Mouse (Mus musculus) hindbrain, embryonic 14.5 days (tissue): ENCODE results near the gene Zfp579. TPM values are rescaled to one million over a fixed set of nuclear protein-coding genes. Genes with fewer than 3 reads are reported as not detected.

Experiments
- polyA plus RNA-seq: library from polyadenylated mRNA; unstranded; fragments of >200 nt; fragmentation: Nextera tagmentation; extraction: Ambion mirVana; gene quantifications from 2 replicates; pipeline ENCODE4 v1.2.1, GENCODE M21; 2014

The Zfp579 gene
- polyA plus RNA-seq, 1 experiment from 2014 or later = 55.4 TPM

Other genes with a start within 250 kb of the Zfp579 start
- 18.6 and 19.7 TPM in 2 replicates for gene Cox6b2, start 243.1 kb downstream of the Zfp579 start, polyA plus RNA-seq
- not detected in 2 replicates for gene Fam71e2, start 224.9 kb downstream of the Zfp579 start, polyA plus RNA-seq
- gene Il11, start 213.3 kb downstream of the Zfp579 start, polyA plus RNA-seq = 0.35 and 0.41 TPM in 2 replicates
- gene Tmem190, start 213.2 kb downstream of the Zfp579 start, polyA plus RNA-seq = not detected in 2 replicates
- gene Tmem238, start 206.5 kb downstream of the Zfp579 start, polyA plus RNA-seq = 3.2 and 4.1 TPM in 2 replicates
- 175 and 192 TPM in 2 replicates for gene Rpl28, start 203.3 kb downstream of the Zfp579 start, polyA plus RNA-seq
- 285 and 293 TPM in 2 replicates for gene Ube2s, start 183.6 kb downstream of the Zfp579 start, polyA plus RNA-seq
- 13.1 and 15.6 TPM in 2 replicates for gene Shisa7, start 151.5 kb downstream of the Zfp579 start, polyA plus RNA-seq
- gene Isoc2b, start 125.9 kb downstream of the Zfp579 start, polyA plus RNA-seq = 2.8 and 3.7 TPM in 2 replicates
- gene Isoc2a, start 119.0 kb downstream of the Zfp579 start, polyA plus RNA-seq = 0.47 and 0.82 TPM in 2 replicates
- 0.25 and 0.43 TPM in 2 replicates for gene Gm36210, start 89.6 kb downstream of the Zfp579 start, polyA plus RNA-seq
- gene Zfp628, start 80.9 kb downstream of the Zfp579 start, polyA plus RNA-seq = 3.6 and 4.2 TPM in 2 replicates
- gene Nat14, start 74.1 kb downstream of the Zfp579 start, polyA plus RNA-seq = 23.3 and 23.6 TPM in 2 replicates
- 0.74 and 0.82 TPM in 2 replicates for gene Ssc5d, start 70.4 kb downstream of the Zfp579 start, polyA plus RNA-seq
- 0.21 TPM in 1 of 2 replicates, not detected in the other for gene Sbk2, start 31.8 kb downstream of the Zfp579 start, polyA plus RNA-seq
- 0.39 and 0.67 TPM in 2 replicates for gene Sbk3, start 25.0 kb downstream of the Zfp579 start, polyA plus RNA-seq
- 8.9 and 9.2 TPM in 2 replicates for gene Zfp524, start 18.3 kb upstream of the Zfp579 start, polyA plus RNA-seq
- gene Fiz1, start 18.5 kb upstream of the Zfp579 start, polyA plus RNA-seq = 30.0 and 32.6 TPM in 2 replicates
- gene Gm44973, start 19.3 kb upstream of the Zfp579 start, polyA plus RNA-seq = not detected in 2 replicates
- gene Zfp865, start 24.2 kb upstream of the Zfp579 start, polyA plus RNA-seq = 6.6 and 7.2 TPM in 2 replicates
- gene Ccdc106, start 24.4 kb upstream of the Zfp579 start, polyA plus RNA-seq = 53.3 and 60.1 TPM in 2 replicates
- gene 4632433K11Rik, start 38.0 kb upstream of the Zfp579 start, polyA plus RNA-seq = not detected in 2 replicates
- 7.0 and 8.9 TPM in 2 replicates for gene Zfp784, start 42.3 kb upstream of the Zfp579 start, polyA plus RNA-seq
- 105 and 110 TPM in 2 replicates for gene Zfp580, start 55.4 kb upstream of the Zfp579 start, polyA plus RNA-seq
- gene U2af2, start 66.0 kb upstream of the Zfp579 start, polyA plus RNA-seq = 96.6 and 103 TPM in 2 replicates
- gene Epn1, start 84.1 kb upstream of the Zfp579 start, polyA plus RNA-seq = 116 and 124 TPM in 2 replicates
- gene Rfpl4, start 120.8 kb upstream of the Zfp579 start, polyA plus RNA-seq = not detected in 2 replicates
- 0.63 and 0.64 TPM in 2 replicates for gene Rasl2-9, start 129.8 kb upstream of the Zfp579 start, polyA plus RNA-seq
- 0.08 TPM in 1 of 2 replicates, not detected in the other for gene Vmn1r55, start 153.5 kb upstream of the Zfp579 start, polyA plus RNA-seq
- not detected in 2 replicates for gene Vmn1r56, start 200.6 kb upstream of the Zfp579 start, polyA plus RNA-seq
- not detected in 2 replicates for gene Vmn1r57, start 222.3 kb upstream of the Zfp579 start, polyA plus RNA-seq